Mouse (Mus musculus) 3134 (cell line): Measurements from ENCODE around the gene Slc4a11.

Source experiments
- DNase-seq: peaks from one replicate; pipeline ENCODE4 v3.0.0-alpha.2; 2011; ENCODE audit warnings: low spot score; ENCODE audit not compliant: insufficient read length; ENCODE audit errors: extremely low read depth

The Slc4a11 gene

DNA sequence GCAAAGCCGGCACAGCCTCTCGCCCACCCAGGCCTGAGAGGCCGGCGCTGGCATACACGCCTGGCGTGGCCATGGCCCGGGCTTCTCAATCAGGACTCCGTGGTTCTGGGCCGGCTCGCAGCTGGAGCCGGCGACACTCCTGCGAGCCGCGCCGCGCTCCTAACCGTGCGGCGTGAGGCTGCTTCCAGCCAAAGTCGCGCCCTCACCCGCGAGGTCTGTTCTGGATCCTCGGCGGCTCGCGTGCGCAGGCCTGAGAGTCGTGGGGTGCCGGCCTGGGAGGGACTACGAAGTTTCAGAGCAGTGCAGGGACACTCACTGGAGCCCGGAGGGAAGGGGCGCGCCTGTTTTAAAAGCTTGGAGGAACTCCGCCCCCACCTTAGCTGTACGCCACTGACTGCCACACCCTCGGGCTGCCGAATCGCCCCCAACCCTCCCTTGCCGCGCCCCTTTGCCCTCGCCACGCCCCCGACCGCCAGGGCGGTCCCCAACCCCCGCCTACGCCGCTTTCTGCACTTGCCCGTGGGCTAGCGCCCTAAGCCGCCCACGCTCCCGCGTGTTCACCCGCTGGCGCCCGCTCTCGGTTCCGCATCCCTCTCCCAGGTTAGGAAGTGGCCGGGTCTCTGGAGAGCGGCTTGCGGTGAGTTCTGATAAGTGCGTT is at the start of gene Slc4a11:
Slc4a11 (minus strand) TSS at position 367 of the 658 bp plus-strand sequence.
- DNase-seq: no peak

- no peak for DNase-seq
These were observed 46.3 kb upstream of the Slc4a11 start for GRCm38 (mm10) chr2:130743576-130743975.

- no peak for DNase-seq
These were observed 42.8 kb upstream of the Slc4a11 start for GRCm38 (mm10) chr2:130740096-130740495.

DNA sequence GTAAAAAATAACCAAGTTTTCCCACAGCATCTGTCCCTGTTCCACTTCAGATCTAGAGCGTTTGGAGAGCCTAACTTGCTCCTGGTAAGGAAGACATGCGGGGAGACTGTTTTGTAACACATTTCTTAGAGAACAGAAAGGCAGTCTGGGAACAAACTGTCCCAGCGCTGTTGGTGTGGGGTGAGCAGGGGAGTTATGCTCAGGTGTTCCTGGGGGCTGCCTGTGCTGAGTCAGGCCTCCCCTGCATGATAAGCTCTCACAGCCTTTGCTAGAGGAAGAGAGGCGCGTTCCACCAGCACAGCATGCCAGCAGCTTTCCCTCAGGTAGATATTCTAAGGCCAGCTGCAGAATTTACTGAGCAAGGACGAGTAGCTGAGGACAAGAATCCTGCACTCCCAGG is 40.7 kb upstream of the Slc4a11 start:
- no peak for DNase-seq

DNA sequence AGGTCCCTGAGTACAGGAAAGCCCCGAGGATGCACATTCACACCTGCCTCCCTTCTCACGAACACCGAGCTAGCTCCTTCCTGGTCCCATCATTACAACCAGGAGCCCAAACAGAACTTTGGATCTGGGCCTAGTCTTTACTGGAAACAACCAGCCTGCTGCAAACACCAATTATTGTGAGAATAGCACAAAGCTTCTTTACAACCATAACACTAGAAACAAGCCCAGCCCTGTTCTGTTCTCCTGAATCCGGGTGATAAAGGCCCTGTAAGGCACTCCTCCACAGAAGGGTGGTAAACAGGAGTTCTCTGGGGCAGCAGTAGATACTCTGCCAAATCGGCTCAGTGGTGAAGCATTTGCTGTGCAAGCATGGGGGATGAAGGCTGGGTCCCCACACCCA is 38.0 kb upstream of the Slc4a11 start:
- DNase-seq: no peak

GRCm38 (mm10) chr2:130733444-130733843 is 36.1 kb upstream of the Slc4a11 start:
- no peak for DNase-seq

- no peak for DNase-seq
These were observed 34.5 kb upstream of the Slc4a11 start for GRCm38 (mm10) chr2:130731855-130732254.

GRCm38 (mm10) chr2:130730746-130731145 is 33.4 kb upstream of the Slc4a11 start:
- no peak for DNase-seq

DNA sequence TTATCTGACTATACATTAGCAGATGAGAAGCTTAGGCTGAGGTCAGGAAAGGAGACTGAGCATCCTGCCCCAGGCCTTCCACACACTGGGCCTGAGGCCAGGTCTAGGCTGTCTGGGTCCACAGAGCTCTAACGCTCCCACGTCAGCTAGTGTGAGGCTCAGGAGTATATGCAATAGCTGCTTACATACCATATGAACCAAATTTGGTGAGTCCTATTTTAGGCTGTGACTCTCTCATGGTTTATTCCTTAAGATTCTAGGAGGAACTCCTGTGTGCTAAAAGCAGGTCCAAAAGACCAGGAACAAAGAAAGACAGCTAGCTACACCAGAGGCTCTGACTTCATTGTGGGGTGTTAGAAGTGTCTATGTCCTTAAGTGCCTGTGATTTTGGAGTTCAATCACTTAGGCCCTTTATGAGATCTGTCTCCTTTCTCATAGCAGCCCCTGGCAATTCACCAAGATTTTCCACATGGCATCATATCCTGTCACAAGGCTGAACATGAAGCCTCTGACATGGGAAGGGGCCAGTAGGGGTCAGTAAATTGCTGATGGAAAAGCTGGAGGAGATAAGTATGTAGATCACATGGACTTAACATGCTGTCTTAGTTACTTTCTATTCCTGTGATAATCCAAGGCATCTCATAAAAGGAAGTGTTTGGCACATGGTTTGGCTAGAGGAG is 31.7 kb upstream of the Slc4a11 start:
- DNase-seq: no peak

- DNase-seq: no peak
These were observed 30.4 kb upstream of the Slc4a11 start for GRCm38 (mm10) chr2:130727752-130728151.

- DNase-seq: no peak
These were observed 27.1 kb upstream of the Slc4a11 start for GRCm38 (mm10) chr2:130724369-130724768.

DNA sequence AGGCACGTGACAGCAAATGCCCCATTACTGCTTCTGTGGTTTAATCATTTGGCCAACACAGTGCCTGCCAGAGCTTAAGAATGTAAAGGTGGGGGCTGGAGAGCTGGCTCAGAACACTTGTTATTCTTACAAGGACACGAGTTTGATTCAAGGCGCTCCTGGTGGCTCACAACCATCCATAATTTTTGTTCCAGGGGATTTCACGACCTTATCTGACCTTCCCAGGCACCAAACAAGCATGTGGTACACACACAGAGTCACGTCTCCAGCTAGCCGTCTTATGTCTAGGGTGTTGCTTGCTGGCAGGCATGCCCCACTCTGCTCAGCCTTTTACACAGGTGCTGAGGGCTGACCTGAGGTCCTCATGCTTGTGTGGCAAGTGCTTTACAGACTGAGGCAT is 20.6 kb upstream of the Slc4a11 start:
- DNase-seq: no peak

GRCm38 (mm10) chr2:130707057-130707456 is 9.7 kb upstream of the Slc4a11 start:
- DNase-seq: no peak

DNA sequence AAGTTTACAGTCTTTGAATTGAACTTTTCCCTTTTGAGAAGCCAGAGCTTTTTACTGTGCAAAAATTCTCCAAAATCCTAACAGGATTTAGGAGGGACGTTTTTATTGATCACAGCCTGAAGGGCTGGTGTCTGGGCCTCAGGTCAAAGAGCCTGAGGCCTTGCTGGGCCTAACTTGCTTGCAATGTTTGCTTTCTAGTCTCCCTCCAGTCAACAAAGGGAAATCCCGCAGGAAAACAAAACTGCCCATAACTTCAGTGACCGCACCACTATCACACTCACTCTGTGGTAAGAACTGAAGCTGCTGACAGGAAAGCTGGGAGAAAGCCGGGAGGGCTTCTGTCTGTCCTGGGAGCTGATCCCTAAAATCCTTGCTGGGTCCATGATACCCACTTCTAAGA is 9.3 kb upstream of the Slc4a11 start:
- DNase-seq: no peak

DNA sequence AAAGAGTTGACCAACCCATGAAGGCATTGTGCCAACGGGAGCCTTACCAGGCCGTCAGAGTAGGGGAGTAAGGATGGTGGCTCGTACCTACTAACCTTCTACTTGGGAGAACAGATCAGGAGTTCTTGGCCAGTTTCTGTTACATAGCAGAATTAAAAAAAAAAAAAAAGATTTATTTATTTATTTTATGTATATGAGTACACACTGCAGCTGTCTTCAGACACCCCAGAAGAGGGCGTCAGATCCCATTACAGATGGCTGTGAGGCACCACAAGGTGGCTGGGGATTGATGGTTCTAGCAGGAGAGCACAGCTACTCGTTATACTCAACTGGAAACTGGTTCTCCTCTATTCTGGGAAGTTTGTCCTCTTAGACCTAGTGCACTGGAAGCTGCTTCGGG is 7.9 kb upstream of the Slc4a11 start:
- no peak for DNase-seq

- DNase-seq: no peak
These were observed 7.0 kb upstream of the Slc4a11 start for GRCm38 (mm10) chr2:130704040-130705001.

DNA sequence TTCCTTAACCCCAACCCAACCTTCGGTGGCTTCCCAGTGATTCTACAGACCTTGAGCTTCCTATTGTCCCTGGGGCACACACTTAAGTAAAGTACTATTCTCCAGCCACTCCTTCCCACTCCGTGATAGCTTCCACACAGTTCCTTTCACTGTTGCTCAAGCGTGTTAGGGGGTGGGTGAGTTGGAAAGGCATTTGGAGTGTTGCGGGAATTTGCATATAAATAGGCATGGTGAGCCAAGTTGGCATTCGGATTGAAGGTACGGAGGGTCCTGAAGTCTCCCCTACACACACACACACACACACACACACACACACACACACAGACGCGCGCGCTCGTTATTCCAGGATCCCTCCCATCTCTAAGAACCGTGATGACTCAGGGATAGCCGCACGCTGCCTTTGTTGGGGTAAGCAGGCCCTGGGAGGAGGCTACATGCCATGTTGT is 525 bp upstream of the Slc4a11 start:
- DNase-seq: no peak

DNA sequence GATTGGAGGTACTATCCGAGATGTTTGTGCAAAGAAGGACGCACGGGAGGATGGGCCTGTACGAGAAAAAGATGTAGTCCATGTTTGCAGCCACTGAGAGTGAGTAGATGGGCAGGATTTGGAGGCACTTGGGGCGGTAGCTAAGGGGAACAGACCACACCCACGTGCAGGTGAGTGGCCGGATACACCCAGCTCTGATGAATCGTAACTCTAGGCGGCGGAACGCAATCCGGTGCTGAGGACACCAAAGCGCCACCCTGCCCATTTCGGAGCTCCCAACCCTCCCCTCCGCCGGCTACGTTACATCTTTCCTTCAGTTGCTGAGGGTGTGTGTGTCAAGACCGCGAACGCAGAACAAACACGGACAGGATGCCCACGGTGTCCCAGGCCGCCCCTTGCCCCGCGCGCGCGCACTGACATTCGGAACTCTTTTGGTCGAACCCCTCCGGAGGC is 593 bp downstream of the Slc4a11 start:
- DNase-seq: no peak

GRCm38 (mm10) chr2:130693563-130693962 is 3.8 kb downstream of the Slc4a11 start:
- no peak for DNase-seq

GRCm38 (mm10) chr2:130689011-130689410 is 8.3 kb downstream of the Slc4a11 start:
- peak; percentile 30 for DNase-seq

DNA sequence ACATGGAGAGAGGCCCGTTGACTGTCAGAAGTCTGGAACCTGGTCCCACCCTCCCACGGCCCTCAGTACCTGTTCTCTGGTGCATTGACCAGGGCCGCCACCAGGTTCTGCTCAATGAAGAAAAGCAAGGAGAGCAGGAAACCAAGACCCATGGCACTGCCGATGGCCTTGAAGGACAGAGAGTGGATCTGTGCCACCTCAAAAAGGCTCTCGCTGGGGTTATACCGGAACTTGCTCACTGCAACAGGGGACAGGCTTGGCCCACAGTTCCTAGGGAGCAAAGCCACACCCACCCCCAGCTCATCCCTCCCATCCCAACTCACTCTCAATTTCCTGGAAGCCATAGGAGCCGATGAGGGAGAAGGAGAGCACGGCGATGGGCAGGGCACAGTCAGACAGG is 11.9 kb downstream of the Slc4a11 start:
- no peak for DNase-seq
